Mouse (Mus musculus) bone marrow, adult 2 months (tissue): ENCODE data around the gene Tex37. TPM values are rescaled to one million over a fixed set of nuclear protein-coding genes. Genes with fewer than 3 reads are reported as not detected.

ENCODE experiments used
- H3K27ac ChIP-seq: fragments of 200-500 bp; 2 replicates; pipeline ENCODE4 v1.5.1; 2012; ENCODE audit warnings: low read depth, mild to moderate bottlenecking, control low read depth, inconsistent platforms, low read length; ENCODE audit not compliant: control insufficient read depth, poor library complexity, insufficient read depth
- H3K4me1 ChIP-seq: fragments of 200-500 bp; 2 replicates; pipeline ENCODE4 v1.6.1; 2011; ENCODE audit warnings: low read length; ENCODE audit not compliant: control insufficient read depth, insufficient read depth
- H3K4me3 ChIP-seq: fragments of 200-500 bp; replicated peaks from 2 replicates; pipeline ENCODE3; 2011; ENCODE audit warnings: mild to moderate bottlenecking, low read depth, low read length, control low read depth; ENCODE audit not compliant: control insufficient read depth
- CTCF ChIP-seq: fragments of 200-500 bp; IDR thresholded peaks from 2 replicates; pipeline ENCODE4 v1.5.1; 2011; ENCODE audit warnings: low read length, control low read depth; ENCODE audit not compliant: control insufficient read depth, insufficient read depth
- POLR2A ChIP-seq: fragments of 200-500 bp; IDR thresholded peaks from 2 replicates; pipeline ENCODE4 v1.6.1; 2011; ENCODE audit warnings: low read depth, mild to moderate bottlenecking, control low read depth, low read length, borderline replicate concordance; ENCODE audit not compliant: control insufficient read depth
- WGBS: fragments of 180-500 bp; shearing (Covaris S2); methylation state at CpG from one replicate; pipeline ENCODE4 v1.1.7; 2018; 5-methylcytosine and 5-hydroxymethylcytosine counted together
- polyA plus RNA-seq: library from polyadenylated mRNA; stranded (reverse); fragments of >200 nt; gene quantifications from 2 replicates; pipeline ENCODE4 v1.2.4, GENCODE M21; 2011; ENCODE audit warnings: low replicate concordance; ENCODE audit not compliant: missing spikeins, insufficient read depth, insufficient read length

Gene Tex37
- polyA plus RNA-seq: not detected in 2 replicates

DNA sequence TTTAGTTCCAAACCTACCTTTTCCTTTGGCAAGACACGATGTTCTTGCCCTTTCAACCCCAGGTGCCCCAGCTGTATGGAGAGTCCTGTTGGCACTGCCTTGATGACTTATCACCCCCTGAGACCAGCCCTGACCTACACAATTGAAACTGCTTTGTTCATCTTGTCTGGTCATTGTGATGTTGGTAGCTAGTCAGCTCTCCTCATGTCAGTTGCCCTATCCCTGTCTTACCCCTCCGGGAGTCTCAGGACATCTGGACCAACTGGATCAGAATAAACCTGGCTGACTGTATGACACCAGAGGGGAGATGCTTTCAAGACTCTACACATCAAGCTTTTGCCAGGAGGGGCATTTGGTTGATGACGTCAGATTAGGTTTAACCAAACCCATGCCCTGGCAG, at the start of gene Tex37:
Gene Tex37 (minus strand): TSS at position 101 of the 400 bp plus-strand sequence.
- Histone ChIP-seq H3K27ac (no peak within 1 kb of the TSS), H3K4me3 (no peak within 1 kb of the TSS), H3K4me1 (no peaks in the 10 kb centered on the region)
- no peak for TF ChIP-seq CTCF
- TF ChIP-seq POLR2A: no peak
- WGBS: 63% methylated on average over 3 of the region's 3 CpGs

DNA sequence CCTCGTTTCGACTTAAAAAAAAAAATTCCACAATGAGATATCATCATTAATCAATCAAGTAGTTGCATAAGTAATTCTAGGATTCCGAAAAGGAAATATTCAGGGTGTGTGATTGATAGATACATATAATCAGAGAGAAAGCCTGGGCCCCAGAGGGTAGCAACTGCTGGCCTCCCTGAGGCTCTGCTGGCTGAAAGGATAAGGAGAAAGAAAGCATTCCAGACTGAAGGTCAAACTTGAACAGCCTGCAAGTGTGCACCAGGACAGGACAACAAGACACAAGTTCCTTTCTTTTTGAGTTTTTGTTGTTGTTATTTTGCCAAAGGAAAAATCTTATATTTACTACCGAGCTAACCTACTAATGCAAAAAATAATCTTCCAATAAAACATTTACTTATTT, 49.6 kb upstream of the Tex37 start:
- no peak overlapping the region for H3K27ac ChIP-seq
- TF ChIP-seq CTCF (no peak), POLR2A (no peak)
- no peak overlapping the region for H3K4me3 ChIP-seq
- no peaks in the 10 kb centered on the region for H3K4me1 ChIP-seq
- WGBS: 78% methylated on average over 4 of the region's 4 CpGs

DNA sequence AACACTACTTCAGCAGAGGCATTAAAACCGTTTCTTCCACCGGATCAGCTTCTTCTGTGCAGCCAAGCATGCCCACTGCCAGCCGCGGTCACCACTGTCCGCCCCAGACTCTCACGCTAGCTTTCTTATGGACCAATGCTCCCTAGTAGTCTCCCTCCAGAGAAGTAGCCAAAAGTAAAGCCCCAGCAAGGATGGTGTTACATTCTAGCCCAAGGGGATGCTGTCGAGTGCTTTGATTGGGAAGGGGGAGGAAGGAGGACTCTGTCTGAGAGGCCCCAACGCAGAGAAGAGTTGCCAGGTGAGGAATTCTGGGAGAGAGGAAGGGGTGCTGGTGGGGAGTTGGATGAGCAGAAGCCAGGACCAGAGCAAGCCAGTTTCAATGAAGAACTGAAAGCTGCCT, 48.7 kb upstream of the Tex37 start:
- Histone ChIP-seq H3K4me3 (no peak overlapping the region), H3K4me1 (no peaks in the 10 kb centered on the region), H3K27ac (no peak overlapping the region)
- 7% methylated on average over 8 of the region's 8 CpGs for WGBS
- TF ChIP-seq POLR2A (no peak), CTCF (no peak)

DNA sequence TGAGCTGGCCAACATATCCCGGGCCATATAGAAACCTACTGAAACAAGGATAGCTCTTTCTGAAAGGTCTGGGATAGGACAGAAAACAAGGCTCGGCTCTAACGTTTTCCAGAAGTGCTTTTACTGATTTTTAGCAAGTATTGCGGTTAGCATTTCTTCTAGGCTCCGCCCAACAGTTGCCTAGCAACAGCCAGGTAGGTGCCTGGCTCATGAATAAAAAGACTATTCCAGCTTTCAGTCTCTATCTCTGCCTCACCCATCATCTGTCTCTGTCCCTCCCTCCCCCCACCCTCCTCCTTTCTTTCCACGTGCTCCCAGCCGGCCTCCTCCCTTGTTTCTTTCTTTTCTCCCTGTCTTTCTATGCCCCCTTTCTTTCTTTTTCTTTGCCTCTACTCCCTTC, 47.0 kb upstream of the Tex37 start:
- 46% methylated on average over 7 of the region's 7 CpGs for WGBS

DNA sequence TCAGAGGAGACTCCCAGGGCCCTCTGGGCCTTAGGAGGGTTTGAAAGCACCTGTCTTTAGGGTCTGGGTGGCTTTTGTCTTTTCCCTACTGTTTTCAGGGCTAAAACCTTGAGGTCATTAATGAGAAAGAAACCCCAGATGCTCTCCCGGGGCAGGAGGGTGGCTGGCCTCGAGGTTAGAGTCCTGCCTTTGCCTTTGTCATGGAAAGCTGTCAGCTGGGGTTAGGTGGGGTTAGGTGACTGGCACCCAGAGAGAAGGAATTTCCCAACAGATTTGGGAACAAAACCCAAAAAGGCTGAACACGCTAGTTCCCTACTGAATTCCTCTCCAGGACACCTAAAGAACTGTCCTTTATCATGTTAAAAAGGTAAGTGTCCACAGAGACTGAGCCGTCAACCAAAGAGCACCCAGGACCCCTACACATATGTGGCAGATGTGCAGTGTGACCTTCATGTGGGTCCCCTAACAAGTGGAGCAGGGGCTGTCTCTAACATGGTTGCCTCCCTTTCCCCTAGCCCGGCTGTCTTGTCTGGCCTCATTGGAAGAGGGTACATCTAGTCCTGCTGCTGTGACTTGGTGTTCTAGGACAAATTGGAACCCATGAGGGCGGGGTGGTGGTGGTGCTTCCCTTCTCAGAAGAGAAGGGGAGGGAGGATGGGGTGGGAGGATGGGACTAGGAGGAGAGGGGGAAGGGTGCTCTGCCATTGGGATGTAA, 45.5 kb upstream of the Tex37 start:
- Histone ChIP-seq H3K4me3 (no peak overlapping the region), H3K27ac (no peak overlapping the region), H3K4me1 (no peaks in the 10 kb centered on the region)
- TF ChIP-seq CTCF: no peak
- TF ChIP-seq POLR2A: no peak
- 60% methylated on average over 6 of the region's 6 CpGs for WGBS

More for the DNA sequence above, 47.0 kb upstream of the Tex37 start:
- Histone ChIP-seq H3K4me1 (no peaks in the 10 kb centered on the region), H3K27ac (no peak overlapping the region), H3K4me3 (no peak overlapping the region)
- no peak for TF ChIP-seq POLR2A
- TF ChIP-seq CTCF: no peak

DNA sequence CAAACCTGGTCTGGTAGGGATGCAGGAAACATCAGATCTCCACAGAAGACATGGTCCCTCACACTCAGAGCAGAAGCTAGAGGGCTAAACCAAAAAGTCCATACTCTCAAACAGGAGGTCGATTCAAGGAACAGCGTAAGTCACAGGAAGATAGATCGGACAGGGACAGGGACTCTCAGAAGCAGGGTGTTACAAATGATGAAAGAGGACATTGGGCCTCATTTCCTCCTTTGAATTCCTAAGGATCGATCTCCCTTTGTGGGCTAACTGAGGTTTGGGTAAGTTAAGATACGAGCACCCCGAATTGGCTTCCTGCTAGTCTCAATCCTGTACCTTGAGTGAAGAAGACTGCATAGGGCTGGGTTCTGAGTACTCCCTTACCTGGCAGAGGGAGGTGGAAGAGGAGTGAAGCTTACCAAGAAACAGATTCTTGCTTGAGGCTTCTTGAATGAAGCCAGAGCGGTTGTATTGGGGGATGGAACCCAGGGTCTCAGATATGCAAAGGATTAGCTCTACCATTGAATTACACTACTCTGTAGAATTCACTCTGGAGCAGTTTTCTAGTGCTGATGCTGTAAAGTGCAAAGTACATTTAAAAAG, 38.7 kb upstream of the Tex37 start:
- WGBS: 32% methylated on average over 7 of the region's 7 CpGs
- Histone ChIP-seq H3K4me3 (no peak overlapping the region), H3K27ac (no peak overlapping the region), H3K4me1 (no peaks in the 10 kb centered on the region)
- TF ChIP-seq CTCF (no peak), POLR2A (no peak)

DNA sequence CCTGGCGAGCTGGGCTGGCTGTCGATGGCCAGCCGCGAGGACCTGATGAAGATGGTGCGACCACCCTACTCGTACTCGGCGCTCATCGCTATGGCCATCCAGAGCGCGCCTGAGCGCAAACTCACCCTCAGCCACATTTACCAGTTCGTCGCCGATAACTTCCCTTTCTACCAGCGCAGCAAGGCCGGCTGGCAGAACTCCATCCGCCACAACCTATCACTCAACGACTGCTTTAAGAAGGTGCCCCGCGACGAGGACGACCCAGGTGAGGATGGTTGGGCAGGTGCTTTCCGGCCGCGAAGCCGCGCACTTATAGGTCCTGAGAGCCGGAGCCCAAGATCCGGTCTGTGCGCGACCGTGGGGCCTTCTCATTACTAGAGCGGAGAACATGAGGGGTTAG, 38.2 kb upstream of the Tex37 start:
- no peak for TF ChIP-seq CTCF
- no peak for TF ChIP-seq POLR2A
- WGBS: 2% methylated on average over 34 of the region's 34 CpGs
- Histone ChIP-seq H3K27ac (no peak overlapping the region), H3K4me1 (no peaks in the 10 kb centered on the region), H3K4me3 (no peak overlapping the region)

DNA sequence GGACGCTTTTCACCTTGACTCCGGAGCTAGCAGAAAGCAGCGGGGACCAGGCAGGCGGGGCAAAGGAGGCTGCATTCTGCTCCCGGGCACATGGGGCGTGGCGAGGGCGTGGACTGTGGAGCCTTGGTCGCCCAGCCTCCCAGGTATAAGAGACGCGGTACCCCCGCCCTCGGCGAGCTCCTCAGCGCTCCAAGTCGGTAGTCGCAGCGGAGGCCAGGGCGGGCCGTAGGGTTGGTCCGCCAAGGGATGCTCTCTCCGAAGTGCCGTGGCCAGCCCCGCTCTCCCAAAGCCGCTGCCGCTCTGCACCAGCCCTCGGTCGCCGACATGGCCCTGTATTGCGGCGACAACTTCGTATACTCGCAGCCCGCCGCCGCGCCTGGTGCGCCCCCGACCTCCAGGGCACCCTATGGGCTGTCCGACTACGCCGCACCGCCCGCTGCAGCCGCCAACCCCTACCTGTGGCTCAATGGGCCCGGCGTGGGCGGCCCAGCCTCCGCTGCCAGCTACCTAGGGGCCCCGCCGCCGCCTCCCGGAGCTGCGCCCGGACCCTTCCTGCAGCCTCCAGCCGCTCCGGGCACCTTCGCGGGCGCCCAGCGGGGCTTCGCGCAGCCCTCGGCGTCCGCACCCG, 37.7 kb upstream of the Tex37 start, which contains the start of gene Foxi3:
Gene Foxi3 (plus strand): TSS at position 247 of the 628 bp plus-strand sequence.
- WGBS: 2% methylated on average over 67 of the region's 67 CpGs
- TF ChIP-seq CTCF: no peak
- TF ChIP-seq POLR2A: no peak
- no peak within 1 kb of the TSS for H3K4me3 ChIP-seq
- no peak within 1 kb of the TSS for H3K27ac ChIP-seq
- no peaks in the 10 kb centered on the region for H3K4me1 ChIP-seq
